Mouse (Mus musculus): ENCODE measurements around the gene Grn. TPM values are rescaled to one million over a fixed set of nuclear protein-coding genes. Genes with fewer than 3 reads are reported as not detected.

Gene Grn
- 156 and 161 TPM in 2 replicates for polyA plus RNA-seq (2015; fragmentation: Nextera tagmentation; extraction: Ambion mirVana)

GRCm38 (mm10) chr11:102430121-102431017, at the start of gene Grn:
TSS of gene Grn (plus strand) at chr11:102430315.
- peaks cover 10% of the 10 kb centered on the region for H3K36me3 ChIP-seq (replicated peaks; ENCODE audit: insufficient read depth, low read length)
- DNase-seq (peak; percentile 85), ATAC-seq (peak; percentile 86)
- peaks cover 18% of the 10 kb centered on the region for H3K4me1 ChIP-seq (ENCODE audit: insufficient read depth)
- H3K27ac ChIP-seq (ENCODE audit: low read depth) = peak within 1 kb of the TSS; percentile 88
- H3K9ac ChIP-seq (replicated peaks) = peak within 1 kb of the TSS; percentile 82
- no peaks in the 10 kb centered on the region for H3K9me3 ChIP-seq (ENCODE audit: low read length)
- H3K27me3 ChIP-seq (ENCODE audit: insufficient read depth, low read length) = no peaks in the 10 kb centered on the region
- WGBS (ENCODE audit: insufficient replicate concordance) = under 1% methylated on average over 29 of the region's 29 CpGs
- TF ChIP-seq EP300 (IDR thresholded peaks at IDR 0.05; ENCODE audit: low read depth) (0 out of 2 replicates have a peak, but pooled peaks have one; percentile 19), CTCF (IDR thresholded peaks at IDR 0.05; ENCODE audit: low read depth) (no peak)
- peak within 1 kb of the TSS; percentile 83 for H3K4me3 ChIP-seq (ENCODE audit: low read depth, low read length)
- peak within 1 kb of the TSS; percentile 99 for H3K4me2 ChIP-seq (ENCODE audit: low read depth, low read length)

- Histone ChIP-seq H3K9ac (replicated peaks) (no peak overlapping the region), H3K4me1 (ENCODE audit: insufficient read depth) (peaks cover 32% of the 10 kb centered on the region), H3K9me3 (ENCODE audit: low read length) (peaks cover 6% of the 10 kb centered on the region), H3K36me3 (replicated peaks; ENCODE audit: insufficient read depth, low read length) (no peaks in the 10 kb centered on the region), H3K4me3 (ENCODE audit: low read depth, low read length) (no peak overlapping the region), H3K27ac (ENCODE audit: low read depth) (peak overlapping the region; percentile 83), H3K4me2 (ENCODE audit: low read depth, low read length) (peak overlapping the region; percentile 10; the same call in 1 of the 2 replicates), H3K27me3 (ENCODE audit: insufficient read depth, low read length) (0 out of 2 replicates have a peak, but pooled peaks cover 2% of the 10 kb centered on the region)
- TF ChIP-seq EP300 (IDR thresholded peaks at IDR 0.05; ENCODE audit: low read depth) = 0 out of 2 replicates have a peak, but pooled peaks have one; percentile 9
- no peak for TF ChIP-seq CTCF (IDR thresholded peaks at IDR 0.05; ENCODE audit: low read depth)
- ATAC-seq = peak; percentile 90
- peak; percentile 22 for DNase-seq
- 40% methylated on average over 4 of the region's 4 CpGs for WGBS (ENCODE audit: insufficient replicate concordance)
Measured at GRCm38 (mm10) chr11:102381341-102382100, 48.6 kb upstream of the Grn start.

GRCm38 (mm10) chr11:102382794-102383193, 47.3 kb upstream of the Grn start:
- Histone ChIP-seq H3K27me3 (ENCODE audit: insufficient read depth, low read length) (0 out of 2 replicates have a peak, but pooled peaks cover 2% of the 10 kb centered on the region), H3K4me2 (ENCODE audit: low read depth, low read length) (no peak overlapping the region), H3K4me1 (ENCODE audit: insufficient read depth) (peaks cover 22% of the 10 kb centered on the region), H3K27ac (ENCODE audit: low read depth) (peak overlapping the region; percentile 83; the same call in 1 of the 2 replicates), H3K4me3 (ENCODE audit: low read depth, low read length) (no peak overlapping the region), H3K36me3 (replicated peaks; ENCODE audit: insufficient read depth, low read length) (no peaks in the 10 kb centered on the region), H3K9ac (replicated peaks) (no peak overlapping the region), H3K9me3 (ENCODE audit: low read length) (peaks cover 6% of the 10 kb centered on the region)
- no peak for TF ChIP-seq EP300 (IDR thresholded peaks at IDR 0.05; ENCODE audit: low read depth)
- TF ChIP-seq CTCF (IDR thresholded peaks at IDR 0.05; ENCODE audit: low read depth) = no peak
- no peak for DNase-seq
- 62% methylated on average over 3 of the region's 3 CpGs for WGBS (ENCODE audit: insufficient replicate concordance)
- ATAC-seq = no peak

GRCm38 (mm10) chr11:102383365-102384136, 46.6 kb upstream of the Grn start:
- no peak for ATAC-seq
- Histone ChIP-seq H3K27me3 (ENCODE audit: insufficient read depth, low read length) (0 out of 2 replicates have a peak, but pooled peaks cover 2% of the 10 kb centered on the region), H3K27ac (ENCODE audit: low read depth) (no peak overlapping the region), H3K4me1 (ENCODE audit: insufficient read depth) (peaks cover 22% of the 10 kb centered on the region), H3K36me3 (replicated peaks; ENCODE audit: insufficient read depth, low read length) (no peaks in the 10 kb centered on the region), H3K4me3 (ENCODE audit: low read depth, low read length) (no peak overlapping the region), H3K4me2 (ENCODE audit: low read depth, low read length) (peak overlapping the region; percentile 24; the same call in 1 of the 2 replicates), H3K9me3 (ENCODE audit: low read length) (peaks cover 6% of the 10 kb centered on the region), H3K9ac (replicated peaks) (no peak overlapping the region)
- peak; percentile 11 for DNase-seq
- 50% methylated on average over 1 of the region's 1 CpGs for WGBS (ENCODE audit: insufficient replicate concordance)
- no peak for TF ChIP-seq EP300 (IDR thresholded peaks at IDR 0.05; ENCODE audit: low read depth)
- no peak for TF ChIP-seq CTCF (IDR thresholded peaks at IDR 0.05; ENCODE audit: low read depth)

GRCm38 (mm10) chr11:102384418-102384817, 45.7 kb upstream of the Grn start:
- H3K27me3 ChIP-seq (ENCODE audit: insufficient read depth, low read length) = 0 out of 2 replicates have a peak, but pooled peaks cover 2% of the 10 kb centered on the region
- peaks cover 22% of the 10 kb centered on the region for H3K4me1 ChIP-seq (ENCODE audit: insufficient read depth)
- H3K4me2 ChIP-seq (ENCODE audit: low read depth, low read length) = no peak overlapping the region
- no peak overlapping the region for H3K27ac ChIP-seq (ENCODE audit: low read depth)
- H3K36me3 ChIP-seq (replicated peaks; ENCODE audit: insufficient read depth, low read length) = no peaks in the 10 kb centered on the region
- 63% methylated on average over 2 of the region's 2 CpGs for WGBS (ENCODE audit: insufficient replicate concordance)
- DNase-seq = no peak
- no peak for TF ChIP-seq CTCF (IDR thresholded peaks at IDR 0.05; ENCODE audit: low read depth)
- TF ChIP-seq EP300 (IDR thresholded peaks at IDR 0.05; ENCODE audit: low read depth) = no peak
- no peak for ATAC-seq
- no peak overlapping the region for H3K4me3 ChIP-seq (ENCODE audit: low read depth, low read length)
- no peaks in the 10 kb centered on the region for H3K9me3 ChIP-seq (ENCODE audit: low read length)
- no peak overlapping the region for H3K9ac ChIP-seq (replicated peaks)
